Mouse (Mus musculus) adrenal gland (tissue): ENCODE results near the gene Gabpb2.

Source experiments
- intact Hi-C: fragments of 180-260 bp; cut with DNase I; formaldehyde crosslinking; loops from one replicate; pipeline ENCODE4 v1.15.1; 2025

Gene Gabpb2

GRCm38 (mm10) chr3:95200132-95200531, 17.6 kb downstream of the Gabpb2 start:
- intact Hi-C loops = no loop called here

GRCm38 (mm10) chr3:95199101-95199500, 18.6 kb downstream of the Gabpb2 start:
- intact Hi-C loops = no loop called here

- intact Hi-C loops = no loop called here
Observed at GRCm38 (mm10) chr3:95195772-95196171, 21.9 kb downstream of the Gabpb2 start.

GRCm38 (mm10) chr3:95194721-95195135, 23.0 kb downstream of the Gabpb2 start:
- intact Hi-C loops = no loop called here

- intact Hi-C loops = no loop called here
Observed at GRCm38 (mm10) chr3:95186888-95187287, 30.8 kb downstream of the Gabpb2 start.

GRCm38 (mm10) chr3:95186100-95186499, 31.6 kb downstream of the Gabpb2 start:
- intact Hi-C loops = no loop called here

GRCm38 (mm10) chr3:95184796-95185577, 32.7 kb downstream of the Gabpb2 start:
- intact Hi-C loops = no loop called here

- intact Hi-C loops = no loop called here
Observed at GRCm38 (mm10) chr3:95181841-95182240, 35.9 kb downstream of the Gabpb2 start.

- intact Hi-C loops = loop anchor here (5.0 kb wide), 1 partner anchor 38 kb away; the partner anchor contains the start of gene Tnfaip8l2
Observed at GRCm38 (mm10) chr3:95179890-95180289, 37.8 kb downstream of the Gabpb2 start.

GRCm38 (mm10) chr3:95178948-95179347, 38.8 kb downstream of the Gabpb2 start:
- intact Hi-C loops = loop anchor here (5.0 kb wide), 1 partner anchor 37 kb away; the partner anchor contains the start of gene Tnfaip8l2

GRCm38 (mm10) chr3:95177583-95177982, 40.1 kb downstream of the Gabpb2 start:
- intact Hi-C loops = loop anchor here (5.0 kb wide), 1 partner anchor 35 kb away; the partner anchor contains the start of gene Tnfaip8l2

- intact Hi-C loops = loop anchor here (5.0 kb wide), 1 partner anchor 34 kb away; the partner anchor contains the start of gene Tnfaip8l2
Observed at GRCm38 (mm10) chr3:95176500-95176899, 41.2 kb downstream of the Gabpb2 start.

- intact Hi-C loops = no loop called here
Observed at GRCm38 (mm10) chr3:95174011-95174592, 43.6 kb downstream of the Gabpb2 start.

GRCm38 (mm10) chr3:95173256-95173949, 44.3 kb downstream of the Gabpb2 start:
- intact Hi-C loops = no loop called here

- intact Hi-C loops = no loop called here
Observed at GRCm38 (mm10) chr3:95172526-95173255, 45.0 kb downstream of the Gabpb2 start.

- intact Hi-C loops = no loop called here
Observed at GRCm38 (mm10) chr3:95171105-95171504, 46.6 kb downstream of the Gabpb2 start.

- intact Hi-C loops = no loop called here
Observed at GRCm38 (mm10) chr3:95169996-95170395, 47.7 kb downstream of the Gabpb2 start.

- intact Hi-C loops = no loop called here
Observed at GRCm38 (mm10) chr3:95164840-95165239, 52.9 kb downstream of the Gabpb2 start.

- intact Hi-C loops = no loop called here
Observed at GRCm38 (mm10) chr3:95164256-95164550, 53.5 kb downstream of the Gabpb2 start.

- intact Hi-C loops = no loop called here
Observed at GRCm38 (mm10) chr3:95163419-95164255, 54.1 kb downstream of the Gabpb2 start.

GRCm38 (mm10) chr3:95162345-95162628, 55.4 kb downstream of the Gabpb2 start:
- intact Hi-C loops = no loop called here
